ENCODE assay signal across 13 mouse cellular contexts in the genomic region with DNA sequence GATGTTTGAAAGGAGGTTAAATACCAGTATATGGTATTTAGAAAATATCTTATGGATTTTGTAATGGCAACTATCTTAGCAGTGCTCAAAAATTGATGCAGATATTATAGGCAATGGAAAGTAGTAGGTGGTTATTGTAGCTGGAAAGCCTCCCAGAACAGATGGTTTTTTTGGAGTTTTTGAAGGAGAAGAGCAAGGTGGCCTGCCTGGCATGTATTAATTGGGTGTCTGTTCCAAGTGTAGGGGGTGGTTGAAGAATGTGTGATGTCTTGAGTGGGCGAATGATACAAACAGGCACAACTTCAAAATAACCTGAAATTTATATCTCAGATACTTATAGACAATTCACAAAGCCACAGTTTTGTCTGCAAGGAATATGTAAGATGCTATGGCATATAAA.
A peak's percentile ranks its signal among the peaks of the same experiment; 100 is the strongest.
DNase-seq lines count a peak whose midpoint lies in the region.
"Had no signal": no experiment of that assay in that cellular context is flagged by ENCODE, and none has a peak within 500 bp of the region (broad histone marks: within the 10 kb centered on the region; RNA-seq: fewer than 3 reads in every experiment).

No protein-coding gene starts in this region.

- intact Hi-C loops in left cerebral cortex, postnatal 25 days (cut with DNase I), result no loop called here

- peak; percentile 53 to 68 for DNase-seq in frontal cortex, adult 2 months (ENCODE audit: extremely low spot score in 1 of 2, low spot score in 1 of 2)
- DNase-seq in frontal cortex, postnatal 14 days (ENCODE audit: low spot score in 2 of 2), result no peak
- peak; percentile 88 for DNase-seq in brain, adult 2 months (ENCODE audit: low read depth, low spot score)
- peak; percentile 23 to 47 for DNase-seq in layer of hippocampus, adult 8-10 months (ENCODE audit: low spot score in 2 of 2)
- peak; percentile 24 to 86 for DNase-seq in left cerebral cortex, postnatal 25 days (ENCODE audit: low spot score in 2 of 2)
- DNase-seq in gastrocnemius, adult 18-20 months (ENCODE audit: low spot score), result no peak
- DNase-seq in heart, adult 8-10 months (ENCODE audit: low spot score), result no peak
- DNase-seq: gastrocnemius, adult 2 months; heart, postnatal 10 days; kidney, adult 9 months; kidney, postnatal 36 days; liver; thymus, adult 2 months had no signal

Comparison
In these comparisons a context has a peak if more than half of its experiments do, and no peak if none do; other contexts are left out.
1. DNase-seq: peak in frontal cortex, adult 2 months (2 of 2), brain, adult 2 months (single experiment), layer of hippocampus, adult 8-10 months (2 of 2) and left cerebral cortex, postnatal 25 days (2 of 2); none in frontal cortex, postnatal 14 days (0 of 2), gastrocnemius, adult 18-20 months (single experiment) and heart, adult 8-10 months (single experiment).